Mouse (Mus musculus): ENCODE data around the gene Ifnl2. TPM values are rescaled to one million over a fixed set of nuclear protein-coding genes. Genes with fewer than 3 reads are reported as not detected.

The Ifnl2 gene
- polyA plus RNA-seq (2012; ENCODE audit: low replicate concordance) = not detected in 2 replicates

GRCm38 (mm10) chr7:28510405-28510974 lies at the start of gene Ifnl2:
Ifnl2 (minus strand) TSS chr7:28510455.

GRCm38 (mm10) chr7:28547154-28547553 lies 36.9 kb upstream of the Ifnl2 start, which contains the start of gene Nccrp1:
Nccrp1 (minus strand) TSS chr7:28547254.

GRCm38 (mm10) chr7:28540526-28540925 lies 30.3 kb upstream of the Ifnl2 start, which contains the start of gene Sycn:
Sycn (plus strand) TSS chr7:28540885.

GRCm38 (mm10) chr7:28522536-28522935 lies 12.3 kb upstream of the Ifnl2 start, which contains the start of gene Ifnl3:
Ifnl3 (plus strand) TSS chr7:28522836.

Other genes with a start within 250 kb of the Ifnl2 start
- 2.2 and 4.9 TPM in 2 replicates for gene Eid2, start 242.6 kb downstream of the Ifnl2 start, polyA plus RNA-seq (2012; ENCODE audit: low replicate concordance)
- gene Eid2b, start 232.7 kb downstream of the Ifnl2 start, polyA plus RNA-seq (2012; ENCODE audit: low replicate concordance) = 4.1 and 13.4 TPM in 2 replicates
- gene Selenov, start 219.3 kb downstream of the Ifnl2 start, polyA plus RNA-seq (2012; ENCODE audit: low replicate concordance) = not detected in 2 replicates
- 0.29 and 0.88 TPM in 2 replicates for gene Dll3, start 208.2 kb downstream of the Ifnl2 start, polyA plus RNA-seq (2012; ENCODE audit: low replicate concordance)
- 282 and 375 TPM in 2 replicates for gene Timm50, start 198.4 kb downstream of the Ifnl2 start, polyA plus RNA-seq (2012; ENCODE audit: low replicate concordance)
- 77.8 and 132 TPM in 2 replicates for gene Supt5, start 171.7 kb downstream of the Ifnl2 start, polyA plus RNA-seq (2012; ENCODE audit: low replicate concordance)
- gene Rps16, start 159.8 kb downstream of the Ifnl2 start, polyA plus RNA-seq (2012; ENCODE audit: low replicate concordance) = 186 and 1,166 TPM in 2 replicates
- gene Plekhg2, start 137.9 kb downstream of the Ifnl2 start, polyA plus RNA-seq (2012; ENCODE audit: low replicate concordance) = 33.7 and 46.3 TPM in 2 replicates
- gene Zfp36, start 130.2 kb downstream of the Ifnl2 start, polyA plus RNA-seq (2012; ENCODE audit: low replicate concordance) = 121 and 173 TPM in 2 replicates
- gene Med29, start 117.7 kb downstream of the Ifnl2 start, polyA plus RNA-seq (2012; ENCODE audit: low replicate concordance) = 11.5 and 21.2 TPM in 2 replicates
- 69.3 and 112 TPM in 2 replicates for gene Paf1, start 117.5 kb downstream of the Ifnl2 start, polyA plus RNA-seq (2012; ENCODE audit: low replicate concordance)
- 0.46 and 2.5 TPM in 2 replicates for gene Gmfg, start 73.0 kb downstream of the Ifnl2 start, polyA plus RNA-seq (2012; ENCODE audit: low replicate concordance)
- gene Lrfn1, start 58.5 kb downstream of the Ifnl2 start, polyA plus RNA-seq (2012; ENCODE audit: low replicate concordance) = 0.54 and 0.84 TPM in 2 replicates
- gene Ifnl3, start 12.4 kb upstream of the Ifnl2 start, polyA plus RNA-seq (2012; ENCODE audit: low replicate concordance) = not detected in 2 replicates
- not detected in 2 replicates for gene Sycn, start 30.4 kb upstream of the Ifnl2 start, polyA plus RNA-seq (2012; ENCODE audit: low replicate concordance)
- 0.15 and 0.30 TPM in 2 replicates for gene Nccrp1, start 36.8 kb upstream of the Ifnl2 start, polyA plus RNA-seq (2012; ENCODE audit: low replicate concordance)
- 121 and 137 TPM in 2 replicates for gene Samd4b, start 87.7 kb upstream of the Ifnl2 start, polyA plus RNA-seq (2012; ENCODE audit: low replicate concordance)
- 59.1 and 63.0 TPM in 2 replicates for gene Pak4, start 87.7 kb upstream of the Ifnl2 start, polyA plus RNA-seq (2012; ENCODE audit: low replicate concordance)
- gene Acp7, start 120.9 kb upstream of the Ifnl2 start, polyA plus RNA-seq (2012; ENCODE audit: low replicate concordance) = not detected in 2 replicates
- 0.26 TPM in 2 replicates for gene Fbxo27, start 182.4 kb upstream of the Ifnl2 start, polyA plus RNA-seq (2012; ENCODE audit: low replicate concordance)
- gene Fbxo17, start 206.3 kb upstream of the Ifnl2 start, polyA plus RNA-seq (2012; ENCODE audit: low replicate concordance) = 0.34 and 0.60 TPM in 2 replicates
- 270 and 504 TPM in 2 replicates for gene Mrps12, start 231.4 kb upstream of the Ifnl2 start, polyA plus RNA-seq (2012; ENCODE audit: low replicate concordance)
- gene Sars2, start 231.5 kb upstream of the Ifnl2 start, polyA plus RNA-seq (2012; ENCODE audit: low replicate concordance) = 52.8 and 59.0 TPM in 2 replicates
- 0.23 TPM in 1 of 2 replicates, not detected in the other for gene Ccer2, start 245.7 kb upstream of the Ifnl2 start, polyA plus RNA-seq (2012; ENCODE audit: low replicate concordance)